Mouse (Mus musculus) mature B cell (primary cell): ENCODE results near the gene Rnf217.

Source experiments
- in situ Hi-C: fragments of 300-500 bp; cut with MboI; formaldehyde crosslinking; loops from 2 replicates; pipeline ENCODE4 v1.14.3; 2019

Rnf217 gene

GRCm38 (mm10) chr10:31495826-31496225 lies 113.2 kb downstream of the Rnf217 start:
- in situ Hi-C loops = no loop called here

DNA sequence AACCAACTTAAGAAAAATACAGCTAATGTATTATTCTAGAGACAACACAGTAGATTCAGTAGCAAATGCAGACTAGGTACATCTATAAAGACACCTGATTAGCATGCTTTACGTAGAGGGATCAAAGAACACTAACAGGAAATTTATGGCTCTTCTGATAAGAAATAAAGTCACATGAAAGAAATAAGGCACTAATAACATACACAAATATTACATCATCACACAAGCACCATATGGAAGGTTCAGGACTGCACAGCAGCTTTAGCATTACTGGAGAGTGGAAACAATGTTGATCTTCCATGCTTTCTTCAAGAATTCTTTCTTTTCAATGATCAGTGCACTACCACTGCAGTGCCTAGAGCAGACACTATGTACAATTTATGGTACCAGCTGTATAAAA lies 114.7 kb downstream of the Rnf217 start:
- in situ Hi-C loops = no loop called here

GRCm38 (mm10) chr10:31467043-31467898 lies 141.7 kb downstream of the Rnf217 start:
- in situ Hi-C loops = no loop called here

DNA sequence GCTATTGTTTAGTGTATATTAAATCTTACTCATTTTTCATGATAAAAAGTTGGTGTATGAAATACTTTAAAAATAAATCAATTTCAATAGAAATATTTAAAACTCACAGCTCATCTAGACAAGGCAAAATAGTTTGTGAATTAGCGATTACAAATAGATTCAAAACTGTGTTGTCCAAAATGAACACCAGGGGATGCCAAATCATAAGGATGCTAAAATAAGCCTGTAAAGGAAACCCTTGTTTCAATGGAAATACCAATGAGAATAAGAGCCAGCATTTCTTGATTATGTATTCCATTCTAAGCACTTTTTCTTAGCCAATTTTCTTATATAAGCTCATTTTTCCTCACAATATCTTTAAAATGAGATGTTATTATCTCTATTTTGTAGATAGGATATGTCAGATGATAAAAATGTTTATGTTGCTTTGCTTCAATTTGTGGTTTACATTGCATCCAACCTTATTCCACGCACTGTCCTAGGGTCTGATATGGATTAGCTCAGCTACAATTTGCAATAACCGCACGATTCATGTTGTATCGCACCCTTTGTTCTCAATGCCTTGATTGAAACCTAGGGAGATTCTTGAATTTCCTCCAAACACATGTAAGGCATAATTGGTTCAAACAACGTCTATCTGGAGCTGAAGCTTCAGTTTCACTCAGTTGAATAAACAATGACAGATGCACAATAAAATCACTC lies 143.0 kb downstream of the Rnf217 start:
- in situ Hi-C loops = no loop called here

DNA sequence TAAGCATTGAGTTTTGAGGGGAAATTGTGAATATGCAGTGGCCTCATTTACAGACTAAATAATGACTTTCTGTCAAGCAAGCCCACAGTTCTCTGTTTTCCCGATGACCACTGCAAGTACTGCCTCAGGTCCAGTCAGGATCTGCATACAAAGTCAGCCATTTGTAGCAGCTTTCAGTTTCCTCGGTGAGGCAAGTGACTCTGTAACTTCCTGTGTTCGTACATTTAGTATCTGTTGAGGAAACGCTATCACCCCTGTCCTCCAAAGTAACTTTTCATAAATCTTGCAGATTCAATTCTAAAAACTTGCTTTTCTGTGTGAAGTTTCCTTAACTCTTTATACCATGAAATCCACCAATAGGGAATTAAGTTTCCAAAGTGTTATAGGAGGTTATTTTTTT lies 143.6 kb downstream of the Rnf217 start:
- in situ Hi-C loops = no loop called here

DNA sequence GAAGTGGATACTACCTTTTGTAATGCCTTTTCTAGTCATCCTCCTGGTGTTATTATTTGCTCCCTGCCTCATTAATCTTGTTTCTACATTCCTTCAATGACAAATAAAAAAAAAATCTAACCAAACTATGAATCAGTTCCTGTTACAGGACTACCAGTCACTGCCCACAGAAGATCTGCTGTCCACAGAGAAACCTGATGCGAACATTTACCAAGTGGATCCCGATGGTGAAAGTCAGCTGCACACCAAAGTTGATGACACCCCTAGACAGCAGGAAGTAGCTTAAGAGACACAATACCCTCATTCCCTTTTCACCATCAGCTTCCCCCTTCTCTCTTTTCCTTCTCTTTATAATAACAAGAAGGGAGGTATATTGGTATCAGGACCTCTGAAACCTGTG lies 145.9 kb downstream of the Rnf217 start:
- in situ Hi-C loops = no loop called here

DNA sequence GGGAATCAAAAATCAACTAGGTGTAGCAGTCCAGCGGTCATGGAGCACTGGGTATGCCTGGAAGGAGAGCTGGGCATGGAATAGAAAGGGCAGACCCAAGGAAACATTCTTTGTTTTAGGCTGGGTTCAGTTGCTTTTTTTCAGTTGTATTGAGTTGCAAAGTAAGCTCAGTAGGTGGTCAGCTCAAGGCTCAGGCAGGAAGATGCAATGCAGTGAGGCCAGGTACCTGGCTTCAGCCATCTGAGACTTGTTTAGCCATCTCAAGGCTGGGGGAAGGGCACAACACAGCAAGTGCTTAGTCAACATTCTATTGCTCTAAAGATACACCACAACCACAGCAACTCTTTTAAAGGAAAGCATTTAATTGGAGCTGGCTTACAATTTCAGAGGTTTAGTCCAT lies 152.2 kb downstream of the Rnf217 start:
- in situ Hi-C loops = no loop called here

- in situ Hi-C loops = no loop called here
Observed at GRCm38 (mm10) chr10:31447083-31447482, 161.9 kb downstream of the Rnf217 start.

DNA sequence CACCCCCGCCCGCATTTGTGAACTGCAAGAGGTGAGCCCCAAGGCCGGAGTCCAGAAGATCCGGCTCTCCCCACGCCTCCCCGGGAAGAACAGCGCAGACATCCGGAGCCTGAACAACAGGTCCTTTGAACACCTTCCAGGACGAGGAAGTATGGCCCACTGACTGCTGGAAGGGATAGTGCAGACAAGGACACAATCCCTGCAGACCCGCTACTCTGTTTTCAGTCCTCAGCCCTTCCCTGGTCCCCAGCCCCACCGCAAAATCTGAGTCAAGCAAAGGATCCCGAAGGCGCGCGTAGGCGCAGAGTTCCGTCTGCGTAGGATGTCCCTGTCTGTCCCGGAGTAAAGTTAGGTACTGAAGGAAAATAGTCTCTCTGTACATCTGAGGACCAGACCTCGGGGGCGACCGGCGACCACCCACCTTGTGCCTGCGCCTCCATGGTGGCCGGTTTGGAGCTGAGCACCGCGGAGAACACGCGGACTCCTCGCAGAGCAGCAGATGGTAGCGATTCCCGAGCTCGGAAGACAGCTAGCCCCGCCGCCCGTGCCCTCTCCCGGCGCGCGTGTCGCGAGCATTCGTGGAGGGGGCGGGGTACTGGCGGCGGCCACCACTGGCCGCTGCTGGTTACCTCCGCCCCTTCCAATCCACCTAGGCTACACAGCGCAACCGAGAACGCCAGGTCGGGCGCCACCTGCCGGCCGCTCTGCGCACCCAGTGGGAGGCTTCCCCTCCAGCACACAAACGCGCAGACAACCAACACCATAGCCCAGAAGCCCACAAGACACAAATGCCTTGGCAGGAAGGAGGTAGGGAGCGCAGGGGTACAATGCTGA lies 163.5 kb downstream of the Rnf217 start, which contains the start of gene Tpd52l1:
Gene Tpd52l1, minus strand, starts transcription at position 668 of the 834 bp plus-strand sequence.
- in situ Hi-C loops = no loop called here

DNA sequence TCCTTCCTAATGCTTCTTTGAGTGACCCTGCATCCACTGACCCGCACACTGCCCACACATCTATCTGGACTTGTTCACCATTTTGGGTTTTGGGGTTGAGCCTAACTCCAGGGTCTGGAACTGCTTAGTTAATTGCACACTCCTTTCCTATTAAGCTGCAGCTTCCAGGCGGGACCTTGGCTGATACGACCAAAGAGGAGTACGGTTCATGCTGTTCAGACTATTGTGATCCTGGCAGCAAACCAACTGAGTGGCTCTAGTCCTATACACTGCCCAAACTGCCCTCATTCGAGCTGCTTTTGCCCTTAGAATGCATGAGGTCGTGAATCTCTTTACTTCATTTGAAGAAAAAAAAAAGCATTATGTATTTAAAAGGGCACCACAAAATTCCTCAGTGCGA lies 164.8 kb downstream of the Rnf217 start:
- in situ Hi-C loops = no loop called here
